Mouse (Mus musculus) cerebellum, postnatal 4 days (tissue): Measurements from ENCODE around the gene 4921539E11Rik.

ENCODE experiments used
- DNase-seq, 2 experiments: peaks; one replicate each; pipeline ENCODE4 v3.0.0; 2022; ENCODE audit warnings: low spot score in 2 of 2, mixed read lengths in 1 of 2

Gene 4921539E11Rik

DNA sequence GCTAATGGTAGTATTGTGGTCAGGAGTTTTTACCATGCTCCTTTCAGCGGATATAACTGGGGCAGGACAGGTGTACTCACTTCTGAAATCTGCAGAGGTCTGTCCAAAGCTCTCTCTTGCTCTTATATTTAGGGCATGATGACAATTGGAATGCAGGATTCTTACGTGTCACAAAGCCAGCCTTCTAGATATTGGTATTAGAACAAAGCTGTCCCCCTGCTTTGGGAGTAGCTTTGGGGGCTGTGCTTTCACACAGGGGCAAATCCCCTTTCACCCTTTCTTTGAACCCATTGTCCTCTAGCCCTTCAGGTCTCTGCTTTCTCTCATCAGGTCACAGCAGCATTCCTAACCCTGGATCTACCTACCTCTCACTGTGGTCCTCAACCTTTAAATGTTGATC lies at the start of gene 4921539E11Rik:
Gene 4921539E11Rik, minus strand, starts transcription at position 101 of the 400 bp plus-strand sequence.
- no peak for DNase-seq

DNA sequence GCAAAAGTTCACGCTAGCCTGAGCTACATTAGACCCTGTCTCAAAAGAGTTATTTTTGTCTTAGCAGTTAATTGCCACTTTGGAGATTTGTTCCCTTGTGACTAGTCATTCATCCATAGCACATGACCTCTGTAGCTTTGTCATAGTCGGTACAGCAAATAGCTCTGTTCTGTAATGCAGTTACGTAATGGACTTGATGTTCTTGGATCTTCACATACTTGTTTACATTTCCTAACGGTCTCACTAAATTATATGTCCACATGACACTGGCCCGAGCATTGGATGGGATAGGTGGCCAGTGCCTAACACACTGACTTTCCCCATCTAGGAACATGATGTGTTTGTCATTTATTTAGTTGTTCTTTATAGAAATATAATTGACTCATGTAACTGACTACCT lies 44.5 kb upstream of the 4921539E11Rik start:
- no peak for DNase-seq

DNA sequence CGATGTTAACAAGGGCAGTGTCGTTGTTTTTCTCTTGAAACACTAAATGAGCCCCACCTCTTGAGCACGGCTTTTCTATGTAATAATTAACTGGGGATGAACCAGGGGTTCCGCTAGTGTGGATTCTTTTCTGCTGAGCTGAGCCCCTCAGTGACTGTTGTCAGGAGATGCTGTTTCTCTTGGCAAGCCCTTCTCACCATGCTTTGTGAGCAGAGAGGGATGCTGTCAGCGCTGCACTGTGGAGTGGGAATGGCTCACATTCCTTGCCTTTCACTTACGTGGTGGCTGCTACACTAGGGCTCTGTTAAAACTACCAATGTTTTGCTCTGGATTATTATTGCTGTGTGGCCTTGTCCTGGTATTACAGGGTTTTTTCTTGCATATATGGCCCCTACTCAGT lies 38.7 kb upstream of the 4921539E11Rik start:
- no peak for DNase-seq

DNA sequence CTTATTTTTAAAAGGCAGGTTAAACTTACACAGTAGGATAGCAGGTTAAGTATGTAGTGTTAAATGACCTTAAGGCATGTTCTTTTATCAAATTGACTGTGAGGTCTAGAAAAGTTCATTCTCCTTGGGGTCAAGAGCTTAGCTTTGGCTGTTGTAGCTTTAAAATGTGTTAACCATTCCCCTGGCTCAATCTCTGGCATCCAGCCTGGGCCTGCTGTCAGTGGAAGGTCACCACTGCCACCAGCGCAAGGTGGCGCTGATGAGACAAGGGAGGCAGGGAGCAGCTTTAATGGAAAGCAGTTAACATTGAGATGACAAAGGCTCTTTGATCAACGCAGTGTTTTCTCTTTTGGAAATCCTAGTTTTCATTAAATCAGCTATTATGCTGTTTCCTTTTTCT lies 36.3 kb upstream of the 4921539E11Rik start:
- no peak for DNase-seq

DNA sequence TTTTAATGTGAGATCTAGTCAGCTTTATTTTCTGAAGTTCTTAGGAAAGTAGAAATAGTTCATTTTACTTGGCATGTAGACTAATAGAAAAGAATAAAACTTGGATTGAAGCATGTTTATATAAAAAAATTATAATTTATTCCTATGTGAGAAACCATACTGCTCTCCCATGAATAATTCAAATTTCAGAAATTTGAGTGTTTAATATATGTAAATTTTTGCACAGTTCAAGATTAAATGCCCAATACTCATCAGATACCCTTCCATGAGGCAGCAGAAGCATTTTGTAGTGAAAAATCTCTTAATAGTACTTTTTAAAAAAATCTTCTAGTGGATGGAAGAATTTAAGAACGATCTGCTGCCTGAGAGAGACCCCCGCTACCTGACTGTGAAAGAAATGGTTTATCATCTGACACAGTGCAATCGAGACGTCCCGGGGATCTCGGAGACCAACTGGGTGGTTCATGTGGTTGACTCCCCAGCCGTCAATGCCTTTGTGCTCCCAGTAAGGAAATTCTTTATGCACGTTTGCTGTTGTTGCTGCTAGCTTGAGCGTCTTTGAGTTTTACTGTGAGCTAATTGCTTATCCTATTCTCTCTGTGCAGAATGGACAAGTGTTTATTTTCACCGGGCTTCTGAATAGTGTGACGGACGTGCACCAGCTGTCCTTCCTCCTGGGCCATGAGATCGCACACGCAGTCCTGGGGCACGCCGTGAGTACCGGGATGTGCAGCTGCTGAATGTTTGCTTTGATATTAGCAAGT lies 34.2 kb upstream of the 4921539E11Rik start:
- no peak for DNase-seq

DNA sequence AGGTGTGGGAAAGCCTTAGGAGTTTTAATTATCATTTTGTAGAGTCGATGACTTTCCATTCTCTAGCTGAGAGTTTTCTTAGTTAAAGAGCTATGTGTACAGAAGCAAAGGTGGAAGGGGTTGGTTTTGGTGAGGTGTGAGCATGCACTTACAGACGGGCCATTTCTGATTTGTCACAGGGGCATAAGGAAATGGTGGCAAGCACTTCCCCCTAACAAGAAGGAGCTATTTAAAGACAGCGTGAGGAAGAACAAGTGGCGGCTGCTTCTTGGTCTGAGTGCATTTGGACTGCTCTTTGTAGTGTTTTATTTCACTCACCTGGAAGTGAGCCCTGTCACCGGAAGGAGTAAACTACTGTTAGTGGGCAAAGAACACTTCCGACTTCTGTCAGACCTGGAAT lies 30.8 kb upstream of the 4921539E11Rik start:
- DNase-seq: no peak

DNA sequence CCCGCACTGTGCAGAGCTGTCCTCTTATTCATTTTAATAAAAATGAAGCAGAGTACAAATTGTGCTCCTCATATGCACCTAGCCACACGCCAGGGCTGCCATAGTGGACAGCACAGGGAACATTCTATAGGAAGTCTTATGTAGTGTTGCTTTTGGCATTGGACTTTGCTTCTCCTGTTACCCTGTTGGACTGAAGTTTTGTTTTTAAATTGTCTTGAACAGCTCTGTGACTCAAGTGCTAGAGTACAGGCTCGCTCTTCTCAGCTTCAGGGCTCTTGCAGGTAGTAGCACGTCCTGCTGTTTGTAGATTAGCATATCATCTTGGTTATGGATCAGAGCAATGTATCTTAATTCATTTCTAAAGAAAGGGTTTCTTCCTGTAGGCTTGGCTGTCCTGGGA lies 25.2 kb upstream of the 4921539E11Rik start:
- no peak for DNase-seq

DNA sequence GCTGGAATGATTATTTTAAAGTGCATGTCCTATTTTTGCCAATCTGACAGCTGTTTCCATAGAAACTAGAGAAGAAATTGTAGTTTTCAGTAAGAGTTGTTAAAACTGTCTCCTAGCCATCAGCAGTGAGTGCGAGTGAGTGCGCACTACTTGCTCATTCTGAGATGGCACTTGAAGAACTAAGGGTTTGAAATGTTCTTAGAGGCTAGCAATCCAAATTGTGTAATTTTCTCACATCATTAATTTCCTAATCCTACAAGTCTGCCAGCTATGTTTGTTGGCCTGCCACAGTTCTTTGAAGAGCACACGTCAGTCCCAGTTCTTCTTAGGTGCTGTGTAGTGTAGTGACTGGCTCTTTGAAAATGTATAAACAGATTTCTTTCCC lies 23.9 kb upstream of the 4921539E11Rik start:
- DNase-seq: no peak

DNA sequence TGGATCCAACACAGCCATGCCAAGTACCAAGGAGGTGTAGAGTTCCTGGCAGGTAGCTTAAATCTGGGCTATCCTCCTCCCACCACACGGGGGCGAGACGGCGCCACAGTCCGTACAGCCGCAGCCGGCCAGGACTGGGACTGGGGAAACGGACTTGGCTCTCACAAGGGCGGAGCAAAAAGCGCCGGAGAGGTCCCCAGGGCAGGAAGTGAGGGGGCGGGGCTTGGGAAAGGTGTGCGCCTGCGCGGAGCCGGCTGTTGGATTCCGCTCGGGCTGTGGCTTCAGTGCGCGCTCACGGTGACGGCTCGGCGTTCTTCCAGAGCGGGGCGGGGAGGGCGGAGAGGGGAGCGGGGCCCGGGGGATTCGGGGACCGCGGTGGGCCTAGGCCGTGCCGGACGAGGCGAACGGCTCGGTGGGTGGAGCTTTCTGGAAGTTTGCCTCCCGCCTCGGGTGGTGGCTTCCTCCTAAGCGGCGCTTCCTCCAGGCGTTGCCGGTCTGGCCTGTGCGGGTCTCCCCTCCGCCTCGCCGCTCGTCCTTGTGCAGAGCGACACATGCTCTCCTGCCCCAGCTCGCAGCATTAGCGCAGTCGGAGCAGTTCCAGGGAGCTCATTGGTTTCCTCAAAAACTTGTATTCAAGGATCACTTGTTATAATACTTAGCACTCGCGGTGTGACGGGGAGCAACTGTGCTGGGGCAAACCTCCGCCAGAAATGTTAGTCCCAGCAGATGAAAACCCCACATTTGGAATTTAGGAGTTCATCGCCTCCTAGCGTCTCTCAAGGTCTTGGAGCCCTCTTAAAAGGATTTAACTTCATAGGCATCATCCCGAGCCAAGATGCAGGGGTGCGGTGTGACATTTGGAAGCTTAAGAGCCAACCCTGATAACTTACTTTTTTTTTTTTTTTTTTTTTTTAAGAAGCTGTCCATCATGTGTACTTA lies 23.2 kb upstream of the 4921539E11Rik start, which contains the start of gene Oma1:
Gene Oma1, plus strand, starts transcription at position 226 of the 939 bp plus-strand sequence.
- peak; percentile 99 for DNase-seq

DNA sequence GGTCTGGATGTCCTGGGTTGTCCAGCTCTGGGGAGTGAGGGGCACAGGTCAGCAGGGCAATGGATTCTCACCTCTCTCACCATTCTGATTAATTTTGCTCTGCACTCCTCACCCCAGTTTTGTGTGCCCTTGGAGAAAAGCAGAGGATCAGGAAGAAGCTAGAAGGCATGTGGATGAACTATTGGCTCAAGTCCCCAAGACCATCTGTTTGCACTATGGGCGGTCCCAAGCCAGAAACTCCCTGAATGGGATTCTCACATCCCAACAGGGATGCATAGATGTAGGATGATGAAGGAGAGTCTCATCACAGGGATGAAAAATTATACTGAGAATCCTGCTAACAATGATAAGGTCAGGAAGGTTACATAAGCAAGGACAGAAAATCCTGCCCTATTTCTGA lies 13.2 kb upstream of the 4921539E11Rik start:
- no peak for DNase-seq

DNA sequence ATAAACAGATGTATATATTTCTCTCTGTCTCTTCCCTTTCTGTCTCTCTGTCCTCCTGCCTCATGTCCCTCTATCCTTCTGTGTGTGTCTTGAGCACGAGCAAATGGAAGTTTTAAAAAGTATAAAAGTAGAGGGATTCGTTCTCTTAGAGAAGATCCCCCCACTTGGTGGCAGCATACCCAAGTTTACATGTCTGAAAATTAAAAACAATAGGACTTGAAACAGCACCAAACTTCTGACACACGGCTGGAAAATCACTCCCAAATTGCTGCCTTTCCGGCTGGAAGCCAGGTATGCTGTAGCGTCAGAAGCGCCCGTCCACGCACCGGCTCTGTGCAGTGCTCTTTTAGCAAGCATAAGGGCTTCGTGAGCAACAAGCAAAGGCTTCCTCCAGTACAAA lies 8.7 kb upstream of the 4921539E11Rik start:
- no peak for DNase-seq

DNA sequence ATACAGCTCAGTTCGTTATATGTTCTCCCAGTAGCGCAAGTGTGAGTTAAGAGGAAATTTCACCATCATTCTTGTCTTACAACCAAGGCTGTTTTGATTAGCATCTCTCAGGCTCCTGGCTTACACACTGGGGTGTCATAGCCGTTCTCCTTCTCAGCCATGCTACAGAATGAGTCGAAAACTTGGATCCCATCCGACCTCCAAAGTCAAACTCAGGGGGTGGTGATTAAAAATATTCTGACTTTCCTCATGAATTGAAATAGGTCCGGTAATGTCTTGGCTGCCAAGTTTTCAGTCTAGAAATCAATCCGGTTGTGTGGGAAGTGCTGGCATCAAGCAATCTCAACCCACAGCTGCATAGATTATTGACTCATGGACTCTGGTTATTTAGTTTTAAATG lies 2.3 kb downstream of the 4921539E11Rik start:
- no peak for DNase-seq

DNA sequence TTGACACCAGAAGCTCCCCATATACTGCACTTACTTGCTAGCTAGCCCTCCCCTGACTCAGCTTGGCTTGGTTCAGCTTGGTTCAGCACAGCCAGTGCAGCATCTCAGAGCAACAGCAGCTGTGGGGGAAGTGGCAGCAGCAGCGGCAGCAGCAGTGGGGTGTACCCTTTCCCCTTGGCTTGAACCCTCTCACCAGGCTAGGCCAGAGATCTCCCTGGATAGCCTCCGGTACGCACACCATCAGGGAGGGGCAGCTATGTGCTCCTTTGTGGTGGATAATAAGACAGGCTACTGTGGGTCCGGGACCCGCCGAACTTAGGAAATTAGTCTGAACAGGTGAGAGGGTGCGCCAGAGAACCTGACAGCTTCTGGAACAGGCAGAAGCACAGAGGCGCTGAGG lies 17.6 kb downstream of the 4921539E11Rik start:
- DNase-seq: no peak

DNA sequence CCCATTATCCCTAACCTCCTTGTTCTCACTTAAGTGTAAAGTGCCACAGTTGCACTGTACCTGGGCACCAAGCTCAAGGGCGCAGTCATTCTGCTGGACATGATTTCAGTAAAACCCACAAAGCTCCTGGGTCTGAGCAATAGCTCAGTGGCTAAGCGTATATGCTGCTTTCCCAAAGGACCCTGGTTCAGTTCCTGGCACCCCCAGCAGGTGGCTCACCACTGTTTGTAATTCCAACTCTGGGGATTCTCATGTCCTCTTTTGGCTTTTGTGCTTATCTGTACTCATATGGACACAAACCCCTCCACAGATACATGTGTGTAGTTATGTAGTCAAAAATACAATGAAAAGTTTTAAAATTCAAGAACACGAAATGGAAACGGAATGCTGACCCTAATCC lies 21.3 kb downstream of the 4921539E11Rik start:
- DNase-seq: no peak

DNA sequence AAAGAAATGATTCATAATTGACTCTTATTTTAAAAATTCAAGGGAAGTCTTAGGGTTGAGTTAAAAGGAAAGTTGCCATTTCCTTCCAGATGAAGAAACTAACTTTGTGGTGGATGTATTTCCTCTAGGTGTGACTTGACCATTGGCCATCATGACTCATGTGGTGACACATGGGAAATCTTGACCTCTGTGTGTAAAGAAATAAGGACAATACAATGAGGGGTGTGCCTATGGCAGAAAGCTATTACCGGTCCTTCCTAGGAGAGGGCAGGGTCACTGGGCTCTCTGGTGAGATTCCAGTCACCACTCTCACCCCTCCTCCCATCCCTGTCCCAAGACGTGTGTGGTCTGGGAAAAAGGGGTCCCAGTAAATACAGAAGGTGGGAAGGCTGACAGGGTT lies 25.5 kb downstream of the 4921539E11Rik start:
- no peak for DNase-seq

DNA sequence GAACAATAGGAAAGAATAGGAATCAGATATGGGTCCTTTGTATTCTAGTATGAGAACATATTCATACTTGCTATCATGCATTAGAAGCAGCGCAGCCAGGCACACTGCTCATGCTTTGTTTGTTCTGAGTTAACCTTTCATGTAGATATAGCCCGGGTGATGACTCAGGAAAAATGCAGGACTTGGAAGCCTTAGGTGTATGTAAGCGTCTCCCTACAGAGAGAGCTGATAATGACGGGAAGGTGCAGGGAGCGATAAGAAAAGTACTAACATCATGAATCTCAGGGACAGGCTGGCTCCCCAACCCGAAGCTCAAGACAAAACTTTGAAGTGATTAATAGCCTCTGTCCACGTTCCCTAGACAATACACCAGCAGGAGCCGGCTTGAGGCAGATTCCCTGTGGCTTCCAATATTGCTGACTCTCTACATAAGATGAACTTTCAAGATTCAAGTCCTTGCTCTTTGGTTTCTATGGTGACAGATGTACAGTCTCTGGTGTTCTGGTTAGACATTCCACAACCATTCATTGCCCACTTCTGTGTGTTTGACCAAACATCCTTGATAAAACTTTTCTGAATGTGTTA lies 26.8 kb downstream of the 4921539E11Rik start:
- no peak for DNase-seq

DNA sequence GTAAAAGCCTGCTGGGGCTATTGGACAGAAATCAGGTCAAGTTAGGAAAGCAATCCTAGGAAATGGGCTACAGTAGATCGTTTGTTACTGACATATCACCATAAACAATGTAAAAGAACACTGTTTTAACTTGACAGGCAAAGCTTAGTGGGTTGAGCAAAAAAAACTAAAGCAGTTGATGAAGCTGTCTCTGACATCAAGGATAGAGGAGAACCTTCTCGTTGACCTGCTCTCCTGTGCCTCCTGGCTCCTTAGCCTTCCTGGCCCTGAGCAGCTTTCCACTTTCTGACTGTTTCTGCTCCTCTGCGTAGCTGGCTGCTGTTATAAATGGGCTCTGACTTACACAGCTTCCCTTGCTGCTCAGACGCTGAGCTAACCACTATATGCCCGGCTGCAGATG lies 27.3 kb downstream of the 4921539E11Rik start:
- DNase-seq: no peak

DNA sequence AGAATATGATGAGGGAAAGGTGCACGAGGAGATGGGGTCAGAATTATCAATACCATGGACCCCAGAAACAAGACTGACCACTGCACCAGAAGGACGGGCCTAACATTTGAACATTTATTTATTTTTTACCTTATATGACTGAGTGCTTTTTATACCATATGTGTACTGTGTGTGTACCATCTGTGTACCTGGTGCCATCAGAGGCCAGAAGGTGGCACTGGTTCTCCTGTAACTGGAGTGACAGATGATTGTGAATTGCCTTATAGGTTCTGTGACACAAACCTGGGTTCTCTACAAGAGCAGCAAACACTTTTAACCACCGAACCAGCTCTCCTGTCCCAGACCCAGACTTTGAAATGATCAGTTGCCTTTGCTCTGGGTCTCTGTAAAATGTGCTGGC lies 31.8 kb downstream of the 4921539E11Rik start:
- DNase-seq: no peak

DNA sequence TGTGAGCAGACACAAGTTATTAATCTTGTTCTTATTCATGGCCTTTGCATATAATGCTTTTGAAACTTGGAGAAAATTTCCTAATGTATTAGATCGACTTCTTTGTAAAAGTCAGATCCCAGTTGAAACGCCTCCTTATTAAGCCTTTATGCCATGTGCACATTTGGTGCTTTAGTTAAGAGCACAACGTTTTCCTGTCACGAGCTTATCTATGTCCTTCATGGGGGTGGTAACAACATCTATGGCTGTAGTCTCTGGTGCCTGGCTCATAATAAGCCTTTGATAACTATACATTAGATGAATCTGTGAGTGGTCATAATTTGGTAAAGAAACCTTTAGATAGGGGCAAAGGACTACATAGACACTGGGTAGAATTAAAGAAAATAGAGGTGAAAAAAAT lies 36.8 kb downstream of the 4921539E11Rik start:
- no peak for DNase-seq

DNA sequence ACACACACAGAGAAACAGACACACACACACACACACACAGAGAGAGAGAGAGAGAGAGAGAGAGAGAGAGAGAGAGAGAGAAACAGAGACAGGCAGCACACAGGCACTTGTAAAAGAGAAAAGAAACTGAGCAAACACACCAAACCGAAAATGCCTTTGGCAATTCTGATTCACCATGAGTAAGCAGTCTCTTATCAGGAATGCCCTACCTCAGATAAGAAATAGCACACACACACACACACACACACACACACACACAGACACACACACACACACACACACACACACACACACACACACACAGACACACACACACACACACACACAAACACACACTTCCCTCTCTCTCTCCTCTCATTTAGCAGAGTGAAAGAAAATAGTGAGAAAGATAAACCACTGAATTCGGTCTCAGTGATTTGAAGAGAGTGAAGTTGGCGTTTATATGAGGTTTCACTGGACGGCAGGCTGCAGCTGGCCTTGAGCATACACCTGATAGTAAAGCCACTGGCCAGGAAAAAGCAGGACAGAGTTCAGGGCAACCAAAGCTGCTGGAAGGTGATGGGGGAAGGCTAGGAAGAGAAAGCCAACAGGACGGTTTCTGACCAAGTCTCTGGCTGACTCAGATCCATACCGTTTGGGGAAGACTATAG lies 41.1 kb downstream of the 4921539E11Rik start:
- DNase-seq: no peak

DNA sequence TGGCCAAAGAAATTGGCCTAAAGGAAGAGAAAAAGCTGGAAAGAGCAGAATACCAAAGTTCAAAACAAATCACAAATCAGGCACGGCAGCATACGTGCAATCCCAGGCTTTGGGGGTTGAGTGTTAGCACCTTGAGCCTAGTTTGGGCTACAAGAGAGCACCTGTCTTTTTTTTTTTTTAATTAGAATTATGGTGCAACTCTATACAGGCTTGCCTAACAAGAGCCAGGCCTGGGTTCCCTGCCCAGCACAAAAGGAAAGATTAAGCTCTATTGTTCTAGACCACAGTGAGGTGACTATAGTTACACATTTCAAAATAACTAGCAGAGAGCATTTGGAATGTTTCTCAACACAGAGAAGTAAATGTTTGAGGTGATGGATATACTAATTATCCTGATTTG lies 42.9 kb downstream of the 4921539E11Rik start:
- DNase-seq: no peak

DNA sequence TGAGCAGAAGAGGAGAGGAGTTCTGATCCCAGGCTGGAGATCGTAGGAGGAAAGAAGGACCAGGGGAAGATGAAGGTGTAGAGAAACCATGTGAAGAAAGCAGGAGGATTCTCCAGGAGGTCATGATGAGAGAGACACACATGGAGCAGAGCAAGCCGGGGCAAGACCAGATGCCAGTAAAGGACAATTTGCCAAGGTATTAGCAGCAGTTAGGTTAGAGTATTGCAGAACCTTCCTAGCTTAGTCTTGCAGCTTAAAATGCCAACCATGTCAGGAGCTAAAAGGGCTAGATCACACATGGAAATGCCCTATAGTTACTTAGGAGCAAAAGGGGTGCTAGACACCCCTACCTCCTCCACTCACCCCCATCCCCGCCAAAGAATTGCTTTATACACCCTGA lies 43.4 kb downstream of the 4921539E11Rik start:
- DNase-seq: no peak
